Mouse (Mus musculus): Measurements from ENCODE around the gene Ifngr2.

DNA sequence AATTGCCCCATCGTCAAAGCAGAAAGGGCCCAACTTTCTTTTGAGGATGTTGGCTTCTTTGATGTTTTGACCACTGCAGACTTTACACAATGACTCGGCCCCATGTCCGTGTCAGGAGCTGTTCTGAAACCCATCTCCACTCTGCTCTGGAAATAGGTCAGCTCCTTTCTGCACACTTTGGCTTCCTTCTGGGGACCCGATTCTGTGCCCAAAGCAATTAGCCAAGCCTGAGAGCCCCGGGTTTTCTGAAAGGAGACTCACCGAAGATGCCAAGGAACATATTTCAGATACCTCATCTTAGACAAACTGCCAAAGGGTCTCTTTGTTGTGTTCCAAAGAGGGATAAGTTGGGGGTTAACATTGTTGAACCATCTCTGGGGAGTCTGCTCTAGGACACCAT, 67.7 kb downstream of the Ifngr2 start:
- no peak for TF ChIP-seq POLR2A (IDR thresholded peaks at IDR 0.05; ENCODE audit: insufficient read length, low read depth)
- no peak for TF ChIP-seq MAX (IDR thresholded peaks at IDR 0.05; ENCODE audit: low read depth)
- TF ChIP-seq CEBPB (IDR thresholded peaks at IDR 0.05; ENCODE audit: insufficient read depth, poor library complexity, severe bottlenecking): no peak
- no peak for TF ChIP-seq POLR2AphosphoS2 (IDR thresholded peaks at IDR 0.05; ENCODE audit: insufficient read length, low read depth)

All from myocyte (in vitro differentiated cells).